Mouse (Mus musculus) left cerebral cortex, adult 9 months (tissue): ENCODE measurements around the gene Foxa1.

Source experiments
- DNase-seq, 2 experiments: peaks; one replicate each; pipeline ENCODE4 v3.0.0; 2022; ENCODE audit warnings: low spot score in 2 of 2

Gene Foxa1

GRCm38 (mm10) chr12:57546415-57547201, at the start of gene Foxa1:
TSS of gene Foxa1 (minus strand) at chr12:57546916.
- no peak for DNase-seq

GRCm38 (mm10) chr12:57575931-57576628, 29.4 kb upstream of the Foxa1 start:
- DNase-seq, result no peak

GRCm38 (mm10) chr12:57572415-57572814, 25.7 kb upstream of the Foxa1 start:
- DNase-seq, result no peak

- DNase-seq, result no peak
These were observed 25.1 kb upstream of the Foxa1 start for GRCm38 (mm10) chr12:57571773-57572172.

GRCm38 (mm10) chr12:57563909-57564308, 17.2 kb upstream of the Foxa1 start, which contains the start of gene Ttc6:
TSS of gene Ttc6 (plus strand) at chr12:57564113.
- DNase-seq, result no peak

GRCm38 (mm10) chr12:57554091-57554490, 7.4 kb upstream of the Foxa1 start:
- DNase-seq, result no peak

GRCm38 (mm10) chr12:57552286-57552685, 5.6 kb upstream of the Foxa1 start:
- no peak for DNase-seq

GRCm38 (mm10) chr12:57550881-57551280, 4.2 kb upstream of the Foxa1 start:
- no peak for DNase-seq

- no peak for DNase-seq
These were observed 3.6 kb upstream of the Foxa1 start for GRCm38 (mm10) chr12:57550181-57550808.

- DNase-seq, result no peak
These were observed 3.0 kb upstream of the Foxa1 start for GRCm38 (mm10) chr12:57549667-57550160.

- DNase-seq, result no peak
These were observed 2.4 kb upstream of the Foxa1 start for GRCm38 (mm10) chr12:57548981-57549666.

GRCm38 (mm10) chr12:57548352-57548980, 1.8 kb upstream of the Foxa1 start:
- no peak for DNase-seq

GRCm38 (mm10) chr12:57547890-57548289, 1.2 kb upstream of the Foxa1 start:
- DNase-seq, result no peak

- DNase-seq, result no peak
These were observed 1.1 kb downstream of the Foxa1 start for GRCm38 (mm10) chr12:57545371-57546241.

- no peak for DNase-seq
These were observed 1.9 kb downstream of the Foxa1 start for GRCm38 (mm10) chr12:57544641-57545370.

GRCm38 (mm10) chr12:57543627-57543991, 3.1 kb downstream of the Foxa1 start:
- DNase-seq, result no peak

GRCm38 (mm10) chr12:57542746-57543626, 3.7 kb downstream of the Foxa1 start:
- no peak for DNase-seq

GRCm38 (mm10) chr12:57541931-57542745, 4.6 kb downstream of the Foxa1 start:
- no peak for DNase-seq
